Mouse (Mus musculus) adrenal gland, adult 8-10 months (tissue): ENCODE results near the gene Ovol3. TPM values are rescaled to one million over a fixed set of nuclear protein-coding genes. Genes with fewer than 3 reads are reported as not detected.
A peak's percentile ranks its signal among the peaks of the same experiment; 100 is the strongest.
"Not testable (repeated sequence)": the region's sequence is repeated elsewhere in the genome, so short reads cannot be mapped to it uniquely, and the experiment has no call there.

ENCODE experiments used
- DNase-seq: peaks from one replicate; pipeline ENCODE4 v3.0.0; 2022
- total RNA-seq, 4 experiments: library from RNA; stranded (reverse); gene quantifications; 2 replicates each; pipeline ENCODE4 v1.2.4; 2022

The Ovol3 gene
- total RNA-seq, result not detected

GRCm38 (mm10) chr7:30235625-30236024, at the start of gene Ovol3:
Gene Ovol3, minus strand, starts transcription at chr7:30235725.
- no peak for DNase-seq

- no peak for DNase-seq
Measured at GRCm38 (mm10) chr7:30282740-30283139, 47.2 kb upstream of the Ovol3 start.

GRCm38 (mm10) chr7:30281522-30281921, 46.0 kb upstream of the Ovol3 start:
- DNase-seq, result no peak

GRCm38 (mm10) chr7:30280670-30281138, 45.2 kb upstream of the Ovol3 start:
- DNase-seq, result peak; percentile 89

GRCm38 (mm10) chr7:30279951-30280669, 44.6 kb upstream of the Ovol3 start, which contains the start of the genes Thap8 and Wdr62:
Gene Thap8, plus strand, starts transcription at chr7:30280094.
Gene Wdr62, minus strand, starts transcription at chr7:30280419.
- DNase-seq, result peak; percentile 89

- no peak for DNase-seq
Measured at GRCm38 (mm10) chr7:30279536-30279935, 44.0 kb upstream of the Ovol3 start.

- DNase-seq, result no peak
Measured at GRCm38 (mm10) chr7:30278911-30279310, 43.4 kb upstream of the Ovol3 start.

- DNase-seq, result no peak
Measured at GRCm38 (mm10) chr7:30274383-30274782, 38.9 kb upstream of the Ovol3 start.

GRCm38 (mm10) chr7:30269641-30270040, 34.1 kb upstream of the Ovol3 start:
- DNase-seq, result no peak

- no peak for DNase-seq
Measured at GRCm38 (mm10) chr7:30266780-30267179, 31.3 kb upstream of the Ovol3 start.

- DNase-seq, result no peak
Measured at GRCm38 (mm10) chr7:30265935-30266334, 30.4 kb upstream of the Ovol3 start.

GRCm38 (mm10) chr7:30265531-30265930, 30.0 kb upstream of the Ovol3 start:
- DNase-seq, result no peak

- no peak for DNase-seq
Measured at GRCm38 (mm10) chr7:30265041-30265440, 29.5 kb upstream of the Ovol3 start.

- peak; percentile 31 for DNase-seq
Measured at GRCm38 (mm10) chr7:30251956-30252954, 16.7 kb upstream of the Ovol3 start.

- DNase-seq, result not testable (repeated sequence)
Measured at GRCm38 (mm10) chr7:30237374-30237773, 1.8 kb upstream of the Ovol3 start.

- DNase-seq, result no peak
Measured at GRCm38 (mm10) chr7:30235091-30235490, 434 bp downstream of the Ovol3 start.

GRCm38 (mm10) chr7:30234276-30234858, 1.2 kb downstream of the Ovol3 start:
- no peak for DNase-seq

GRCm38 (mm10) chr7:30233387-30233786, 2.1 kb downstream of the Ovol3 start:
- DNase-seq, result no peak

- DNase-seq, result peak; percentile 41
Measured at GRCm38 (mm10) chr7:30232631-30233148, 2.8 kb downstream of the Ovol3 start.

GRCm38 (mm10) chr7:30231669-30232454, 3.7 kb downstream of the Ovol3 start, which contains the start of the genes Polr2i and Tbcb:
Gene Polr2i, plus strand, starts transcription at chr7:30231948.
Gene Tbcb, minus strand, starts transcription at chr7:30232272.
- peak; percentile 98 for DNase-seq

- DNase-seq, result no peak
Measured at GRCm38 (mm10) chr7:30231328-30231668, 4.2 kb downstream of the Ovol3 start.

GRCm38 (mm10) chr7:30224206-30224605, 11.3 kb downstream of the Ovol3 start:
- no peak for DNase-seq
